Comparison of ENCODE assay signal across 34 mouse cellular contexts in the genomic region with DNA sequence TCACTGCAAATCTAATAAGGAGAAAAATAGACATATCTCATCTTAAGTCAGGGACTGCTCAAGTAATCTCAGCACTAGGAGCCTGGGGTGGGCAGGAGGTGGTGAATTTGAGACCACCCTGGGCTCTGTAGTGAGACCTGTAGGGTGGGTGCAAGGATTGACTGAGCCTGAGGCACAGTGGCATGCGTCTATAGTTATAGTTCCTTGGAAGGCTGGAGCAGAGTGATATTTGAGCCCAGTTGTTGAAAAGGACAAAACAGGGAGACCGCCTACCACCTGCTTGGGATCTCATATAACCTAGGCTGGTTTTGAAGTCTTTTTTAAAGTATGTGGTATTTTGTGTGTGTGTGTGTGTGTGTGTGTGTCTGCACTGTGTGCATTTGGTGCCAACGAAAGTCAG.
"Had no signal": no experiment of that assay in that cellular context is flagged by ENCODE, and none has a peak within 500 bp of the region (broad histone marks: within the 10 kb centered on the region; RNA-seq: fewer than 3 reads in every experiment).

No protein-coding gene starts in this region.

- DNase-seq: heart, postnatal 10 days; heart, postnatal 14 days; heart, postnatal 36 days; kidney, adult 11 months; kidney, adult 18-20 months; kidney, adult 2 months; kidney, adult 8-10 months; kidney, adult 9 months; kidney, postnatal 10 days; kidney, postnatal 14 days; kidney, postnatal 25 days; kidney, postnatal 36 days; kidney, postnatal 4 days; layer of hippocampus, adult 9-11 months; layer of hippocampus, postnatal 36 days had no signal

- H3K4me3 ChIP-seq: heart, embryonic 12.5 days; heart, embryonic 13.5 days; heart, embryonic 15.5 days; hindbrain, embryonic 10.5 days; hindbrain, embryonic 12.5 days; hindbrain, embryonic 13.5 days; hindbrain, embryonic 15.5 days; intestine, embryonic 15.5 days; kidney, embryonic 15.5 days; layer of hippocampus, adult 2 months; left cerebral cortex, adult 2 months had no signal

- ATAC-seq: hindbrain, embryonic 16.5 days; hindbrain, postnatal 0 days; inflammation-experienced regulatory T-cells, adult 6 months; intestine, embryonic 15.5 days; intestine, embryonic 16.5 days; intestine, postnatal 0 days had no signal

- H3K27me3 ChIP-seq: heart, embryonic 12.5 days; heart, embryonic 13.5 days; heart, embryonic 15.5 days; hindbrain, embryonic 12.5 days; hindbrain, embryonic 13.5 days; hindbrain, embryonic 15.5 days; intestine, embryonic 15.5 days; kidney, embryonic 15.5 days had no signal

- H3K27ac ChIP-seq: heart, embryonic 13.5 days; heart, embryonic 15.5 days; hindbrain, embryonic 10.5 days; hindbrain, embryonic 12.5 days; hindbrain, embryonic 13.5 days; hindbrain, embryonic 14.5 days; hindbrain, embryonic 15.5 days; hindbrain, postnatal 0 days; intestine, embryonic 15.5 days; kidney, embryonic 15.5 days; kidney, postnatal 0 days; layer of hippocampus, adult 2 months; left cerebral cortex, adult 2 months had no signal

- H3K9me3 ChIP-seq: heart, embryonic 12.5 days; heart, embryonic 13.5 days; heart, embryonic 15.5 days; hindbrain, embryonic 10.5 days; hindbrain, embryonic 12.5 days; hindbrain, embryonic 13.5 days; hindbrain, embryonic 15.5 days; intestine, embryonic 15.5 days; kidney, embryonic 15.5 days had no signal

- H3K4me1 ChIP-seq: heart, embryonic 12.5 days; heart, embryonic 13.5 days; heart, embryonic 15.5 days; hindbrain, embryonic 10.5 days; hindbrain, embryonic 12.5 days; hindbrain, embryonic 13.5 days; hindbrain, embryonic 15.5 days; intestine, embryonic 15.5 days; kidney, embryonic 15.5 days had no signal

- H3K4me2 ChIP-seq: heart, embryonic 11.5 days; heart, embryonic 12.5 days; heart, embryonic 13.5 days; heart, embryonic 15.5 days; hindbrain, embryonic 12.5 days; hindbrain, embryonic 13.5 days; hindbrain, embryonic 14.5 days; hindbrain, embryonic 15.5 days; intestine, embryonic 15.5 days; kidney, embryonic 15.5 days had no signal

- H3K9ac ChIP-seq: heart, embryonic 12.5 days; heart, embryonic 13.5 days; heart, embryonic 15.5 days; hindbrain, embryonic 12.5 days; hindbrain, embryonic 13.5 days; hindbrain, embryonic 14.5 days; hindbrain, embryonic 15.5 days; intestine, embryonic 15.5 days; kidney, embryonic 15.5 days had no signal
